Mouse (Mus musculus): ENCODE measurements around the gene Tead1.
A peak's percentile ranks its signal among the peaks of the same experiment; 100 is the strongest.

Tead1 gene

GRCm38 (mm10) chr7:112679171-112679512 is at the start of gene Tead1:
Gene Tead1 (plus strand): TSS chr7:112679318.
- peak; percentile 80 for DNase-seq (ENCODE audit: low read depth, low spot score)

DNA sequence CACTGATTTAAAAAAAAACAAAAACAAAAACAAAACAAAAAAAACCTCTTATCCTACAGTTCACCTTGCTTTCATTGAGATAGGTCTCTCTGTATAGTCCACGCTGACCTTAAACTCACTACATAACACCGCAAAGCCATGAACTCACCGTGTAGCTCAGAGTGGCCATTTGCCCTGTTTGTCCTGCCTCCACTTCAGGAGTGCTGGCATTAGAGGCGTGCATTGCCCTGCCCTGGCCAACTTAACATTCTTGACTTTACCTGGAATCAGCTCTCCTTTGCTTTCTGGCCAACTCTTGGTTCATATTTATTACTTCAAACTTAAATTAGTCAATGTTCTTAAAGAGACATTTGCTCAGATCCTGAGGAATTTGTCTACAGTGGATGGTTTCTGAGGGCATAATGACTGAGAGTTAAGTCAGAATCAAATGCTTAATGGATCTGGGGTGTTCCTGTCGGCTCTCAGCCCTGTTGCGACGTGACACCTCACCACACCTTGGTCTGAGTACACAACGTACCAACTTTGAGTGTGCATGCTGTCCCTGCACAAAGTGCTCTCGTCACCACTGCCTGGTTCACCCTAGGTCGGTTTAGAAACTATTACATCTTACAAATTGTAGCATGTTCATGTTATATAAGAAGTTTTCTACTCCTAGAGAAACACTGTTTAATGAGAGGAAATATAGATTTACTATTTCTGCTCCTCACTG is 44.5 kb upstream of the Tead1 start:
- no peak for DNase-seq (ENCODE audit: low read depth, low spot score)

DNA sequence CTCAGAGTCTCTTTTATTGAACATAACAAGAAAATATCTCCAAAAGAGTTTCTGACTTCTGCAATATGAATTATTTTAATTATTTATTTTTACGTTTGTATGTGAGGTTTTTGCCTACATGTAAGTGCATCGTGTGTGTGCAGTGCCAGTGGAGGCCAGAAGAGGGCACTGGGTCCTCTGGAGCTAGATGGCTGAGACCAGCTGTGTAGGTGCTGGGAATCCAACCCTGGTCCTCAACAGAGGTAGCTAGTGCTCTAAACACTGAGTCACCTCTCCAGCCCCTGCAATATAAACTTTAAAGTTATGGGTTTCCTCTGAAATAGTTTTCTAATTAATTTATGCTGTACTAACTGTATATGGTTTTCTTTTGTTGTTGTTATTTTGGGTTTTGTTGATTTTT is 43.2 kb upstream of the Tead1 start:
- no peak for DNase-seq (ENCODE audit: low read depth, low spot score)

DNA sequence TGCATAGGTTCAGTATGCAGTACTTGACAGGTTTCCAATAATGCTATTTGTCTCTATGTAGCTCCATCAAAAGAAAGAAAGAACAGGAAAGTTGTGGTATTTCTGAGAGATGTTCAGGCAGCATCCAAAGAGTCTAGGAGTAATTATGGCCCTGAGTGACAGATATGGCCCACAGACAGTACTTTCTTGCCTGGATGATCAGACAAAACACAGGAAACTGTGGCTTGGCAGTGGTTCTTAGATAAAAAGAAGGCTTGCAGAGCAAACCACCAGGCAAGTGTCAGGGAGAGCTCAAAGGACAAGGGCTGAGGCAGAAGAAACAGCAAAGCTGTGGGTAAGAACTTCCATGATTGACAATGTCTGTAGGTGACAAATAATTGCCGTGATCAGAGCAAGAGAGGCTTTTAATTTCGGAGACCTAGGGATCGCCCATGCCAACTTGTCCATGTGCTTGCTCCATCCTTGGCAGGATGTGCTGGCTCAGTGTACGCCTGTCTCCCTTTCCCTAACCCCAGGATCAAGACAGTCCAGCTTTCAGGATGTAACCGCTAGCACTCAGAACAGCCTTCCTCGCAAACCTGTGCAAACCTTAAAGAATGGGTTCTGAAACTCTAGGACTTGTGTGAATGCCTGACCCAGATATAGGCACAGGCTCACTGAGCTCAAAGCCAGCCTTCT is 35.1 kb upstream of the Tead1 start:
- no peak for DNase-seq (ENCODE audit: low read depth, low spot score)

DNA sequence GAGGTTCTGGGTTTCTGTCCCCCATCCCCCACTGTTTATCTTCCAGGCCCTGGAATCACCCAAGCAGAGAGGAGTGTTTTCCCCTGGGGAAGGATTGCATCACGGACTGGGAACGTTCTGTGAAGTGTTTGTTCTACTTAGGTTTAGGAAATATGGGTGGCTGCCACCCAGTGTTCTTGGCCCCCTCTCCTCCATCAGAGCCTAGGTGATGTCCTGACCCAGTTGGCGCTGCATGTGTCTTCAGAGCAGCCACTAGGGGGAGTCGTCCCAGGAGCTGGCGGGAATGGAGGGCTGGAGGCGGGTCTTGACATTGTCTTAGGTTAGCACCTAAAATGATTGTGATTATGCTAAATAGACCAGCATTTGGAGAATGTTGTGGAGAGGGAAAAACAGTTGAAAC is 34.4 kb upstream of the Tead1 start:
- no peak for DNase-seq (ENCODE audit: low read depth, low spot score)

DNA sequence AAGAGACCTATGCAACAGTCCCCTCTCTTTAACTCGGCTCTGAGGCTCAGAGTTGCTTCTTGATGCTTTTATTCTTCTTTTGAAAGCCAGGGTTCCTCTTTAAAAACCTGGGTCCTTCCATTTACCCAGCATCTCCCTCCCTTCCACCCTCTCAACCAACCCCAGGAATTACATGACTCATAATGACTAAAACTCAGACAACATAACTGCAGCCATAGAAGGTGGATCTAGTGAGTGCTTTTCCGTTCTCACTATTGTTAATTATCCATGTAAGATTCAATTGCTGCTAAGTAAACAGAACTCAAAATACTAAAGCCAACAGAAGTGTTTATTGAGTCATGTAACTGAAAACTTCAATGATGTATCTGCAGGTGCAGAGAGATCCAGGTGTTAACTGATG is 33.4 kb upstream of the Tead1 start:
- no peak for DNase-seq (ENCODE audit: low read depth, low spot score)

DNA sequence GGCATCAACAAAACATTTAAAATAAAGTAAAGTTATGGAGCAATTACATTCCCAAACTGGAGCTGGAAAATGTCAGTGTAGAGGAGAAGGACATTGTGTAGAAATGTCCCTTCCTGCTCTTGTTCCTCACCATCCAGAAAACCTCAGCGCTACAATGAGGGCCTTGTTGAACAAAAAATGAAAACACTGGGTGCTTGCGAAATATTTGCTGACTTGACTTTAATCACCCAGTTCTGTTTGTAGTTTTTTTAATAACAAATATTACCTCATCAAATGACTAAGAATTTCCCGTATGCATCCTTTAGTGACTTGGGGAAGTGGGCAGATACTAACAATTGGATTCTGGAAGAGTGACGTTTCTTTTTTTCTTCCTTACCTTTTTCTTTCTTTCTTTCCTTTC is 31.7 kb upstream of the Tead1 start:
- DNase-seq (ENCODE audit: low read depth, low spot score), result no peak

- no peak for DNase-seq (ENCODE audit: low read depth, low spot score)
Measured at GRCm38 (mm10) chr7:112656141-112656662, 22.9 kb upstream of the Tead1 start.

- DNase-seq (ENCODE audit: low read depth, low spot score), result no peak
Measured at GRCm38 (mm10) chr7:112658939-112659338, 20.2 kb upstream of the Tead1 start.

GRCm38 (mm10) chr7:112659816-112660215 is 19.3 kb upstream of the Tead1 start:
- no peak for DNase-seq (ENCODE audit: low read depth, low spot score)

- no peak for DNase-seq (ENCODE audit: low read depth, low spot score)
Measured at GRCm38 (mm10) chr7:112660325-112660724, 18.8 kb upstream of the Tead1 start.

DNA sequence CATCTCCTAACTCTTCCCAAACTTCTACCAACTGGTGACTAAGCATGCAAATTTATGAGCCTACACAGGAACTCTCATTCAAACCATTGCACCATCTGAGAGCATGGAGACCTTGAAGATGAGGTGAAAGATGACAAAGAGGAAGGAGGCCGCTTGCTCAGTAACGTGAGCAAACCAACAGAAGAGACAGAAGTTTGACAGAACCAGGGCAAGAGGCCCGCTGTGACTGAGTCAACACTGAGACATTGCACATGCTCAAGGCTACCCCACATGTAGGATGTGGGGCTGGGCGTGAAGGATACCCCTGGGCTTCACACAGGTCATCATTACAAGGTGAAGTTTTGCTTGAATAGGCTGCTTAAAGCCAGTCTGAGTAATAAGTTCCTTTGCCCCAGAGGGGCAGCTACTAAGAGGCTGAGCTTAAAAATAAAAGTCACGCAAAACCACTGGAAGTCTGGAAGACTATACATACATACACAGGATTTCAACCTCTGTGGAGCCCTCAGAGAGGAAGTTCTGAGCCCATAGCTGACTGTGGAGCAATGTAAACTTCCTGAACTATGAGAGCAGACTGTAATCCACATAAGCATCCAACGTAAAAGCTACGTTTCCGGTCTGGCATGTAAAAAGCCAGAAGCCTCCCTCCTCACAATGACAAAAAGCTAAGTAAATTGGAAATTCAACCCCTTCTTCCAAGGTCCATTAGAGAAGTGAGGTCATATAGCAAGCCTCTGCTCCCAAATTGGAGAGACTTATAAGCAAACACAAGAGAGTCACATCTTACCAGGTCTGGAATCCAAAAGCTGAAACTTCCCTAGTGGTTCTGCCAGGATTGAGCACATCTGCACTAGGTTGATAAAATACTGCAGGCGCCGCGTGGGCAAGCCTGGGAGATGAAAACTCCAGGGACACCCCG is 16.5 kb upstream of the Tead1 start:
- DNase-seq (ENCODE audit: low read depth, low spot score), result no peak

DNA sequence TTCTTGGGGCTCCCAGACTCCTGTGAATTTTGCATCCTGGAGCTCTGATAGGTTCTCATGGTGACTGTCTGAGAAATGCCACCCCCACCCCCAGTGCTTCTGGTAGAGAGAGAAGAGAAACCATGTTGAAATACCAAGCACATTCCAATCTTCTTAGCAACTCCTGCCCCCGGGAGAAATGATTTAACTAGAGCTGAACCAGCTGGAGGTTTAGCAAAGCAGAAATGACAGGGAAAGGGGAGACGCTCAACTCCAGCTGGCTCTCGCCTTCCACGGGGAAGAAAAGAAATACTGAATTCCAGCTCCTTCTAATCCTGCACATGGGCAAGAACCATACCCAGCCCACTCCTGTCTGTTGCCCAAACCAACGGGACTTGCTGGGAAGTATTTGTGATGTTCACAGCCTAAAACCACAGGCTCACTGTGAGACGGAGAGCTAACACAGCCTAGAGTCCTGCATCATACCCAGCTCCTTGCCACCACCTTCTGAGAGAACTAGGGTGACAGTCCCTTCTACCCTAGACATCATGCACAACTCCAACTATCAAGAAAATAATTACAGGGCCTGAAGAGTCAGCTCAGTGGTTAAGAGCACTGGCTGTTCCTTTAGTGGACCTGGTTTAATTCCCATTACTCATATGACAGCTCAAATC is 15.7 kb upstream of the Tead1 start:
- DNase-seq (ENCODE audit: low read depth, low spot score), result no peak

- DNase-seq (ENCODE audit: low read depth, low spot score), result no peak
Measured at GRCm38 (mm10) chr7:112669993-112670392, 9.1 kb upstream of the Tead1 start.

GRCm38 (mm10) chr7:112678418-112679170 is 524 bp upstream of the Tead1 start:
- no peak for DNase-seq (ENCODE audit: low read depth, low spot score)

DNA sequence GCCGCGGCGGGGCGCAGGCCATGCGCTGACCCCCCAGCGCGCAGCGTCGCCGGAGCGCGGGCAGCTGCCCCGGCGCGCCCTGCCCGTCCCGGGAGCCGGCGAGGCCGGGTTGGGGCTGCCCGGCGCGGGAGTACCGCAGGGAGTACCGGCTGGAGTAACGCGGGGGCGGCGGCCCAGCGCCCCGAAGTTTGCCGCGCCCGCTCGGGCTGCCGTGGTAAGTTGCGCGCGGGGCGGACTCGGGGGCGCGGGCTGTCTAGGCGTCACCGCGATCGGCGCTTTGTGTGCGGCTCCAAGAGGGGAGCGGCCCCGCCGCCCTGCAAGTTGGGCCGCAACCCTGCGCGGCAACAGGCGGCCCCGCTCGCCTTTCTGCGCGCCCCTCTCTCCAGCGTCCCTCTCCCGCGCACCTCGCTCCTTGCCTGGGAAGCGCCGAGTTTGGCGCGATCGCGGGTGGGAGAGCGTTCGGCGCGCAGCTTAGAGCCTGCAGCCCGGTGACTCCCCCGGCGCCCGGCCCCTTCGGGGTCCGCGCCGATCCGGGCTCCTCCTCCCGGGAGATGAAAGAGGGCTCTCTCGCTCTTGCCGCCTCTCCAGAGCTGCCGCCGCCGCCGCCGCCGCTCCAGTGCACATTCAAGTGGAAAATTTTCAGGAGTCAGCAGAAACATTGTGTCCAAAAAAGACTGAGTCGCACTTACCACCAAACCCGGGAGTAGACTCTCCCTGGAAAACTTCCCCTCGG is 561 bp downstream of the Tead1 start:
- DNase-seq (ENCODE audit: low read depth, low spot score), result peak; percentile 44

DNA sequence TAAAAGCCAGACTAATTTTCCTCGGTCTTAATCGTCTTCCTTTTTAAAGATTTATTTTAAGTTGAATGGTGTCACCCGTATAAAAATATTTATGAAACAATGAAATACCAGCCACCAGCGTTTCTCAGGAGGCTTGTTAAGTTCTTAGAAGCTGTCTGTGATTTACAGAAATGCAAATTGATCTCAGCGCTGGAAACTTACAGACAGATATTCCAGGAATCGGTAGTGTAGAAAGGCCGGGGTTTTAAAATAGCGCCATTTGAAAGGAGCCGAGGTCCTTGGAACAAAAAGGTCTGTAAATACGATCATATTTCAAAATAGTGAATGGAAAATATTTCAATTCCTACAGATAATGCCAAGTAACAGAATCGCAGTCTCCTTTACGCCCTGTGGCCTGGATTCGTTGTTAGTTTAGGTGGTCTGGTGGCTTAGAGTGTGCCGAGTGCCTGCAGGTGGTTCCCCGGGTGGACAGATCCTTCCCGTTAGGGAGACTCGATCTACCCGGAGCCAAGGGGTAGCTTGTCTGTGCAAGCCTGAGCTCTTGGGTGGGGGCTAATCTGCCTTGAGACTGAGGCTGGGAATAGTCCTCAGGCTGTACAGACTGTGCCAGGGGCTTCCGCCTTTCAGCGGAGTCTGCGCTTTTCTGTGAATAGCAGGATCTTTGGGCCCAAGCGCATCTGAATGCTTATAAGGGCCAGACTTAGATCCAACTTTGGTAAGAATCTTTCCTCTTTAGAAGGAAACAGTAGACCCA is 1.6 kb downstream of the Tead1 start:
- no peak for DNase-seq (ENCODE audit: low read depth, low spot score)

DNA sequence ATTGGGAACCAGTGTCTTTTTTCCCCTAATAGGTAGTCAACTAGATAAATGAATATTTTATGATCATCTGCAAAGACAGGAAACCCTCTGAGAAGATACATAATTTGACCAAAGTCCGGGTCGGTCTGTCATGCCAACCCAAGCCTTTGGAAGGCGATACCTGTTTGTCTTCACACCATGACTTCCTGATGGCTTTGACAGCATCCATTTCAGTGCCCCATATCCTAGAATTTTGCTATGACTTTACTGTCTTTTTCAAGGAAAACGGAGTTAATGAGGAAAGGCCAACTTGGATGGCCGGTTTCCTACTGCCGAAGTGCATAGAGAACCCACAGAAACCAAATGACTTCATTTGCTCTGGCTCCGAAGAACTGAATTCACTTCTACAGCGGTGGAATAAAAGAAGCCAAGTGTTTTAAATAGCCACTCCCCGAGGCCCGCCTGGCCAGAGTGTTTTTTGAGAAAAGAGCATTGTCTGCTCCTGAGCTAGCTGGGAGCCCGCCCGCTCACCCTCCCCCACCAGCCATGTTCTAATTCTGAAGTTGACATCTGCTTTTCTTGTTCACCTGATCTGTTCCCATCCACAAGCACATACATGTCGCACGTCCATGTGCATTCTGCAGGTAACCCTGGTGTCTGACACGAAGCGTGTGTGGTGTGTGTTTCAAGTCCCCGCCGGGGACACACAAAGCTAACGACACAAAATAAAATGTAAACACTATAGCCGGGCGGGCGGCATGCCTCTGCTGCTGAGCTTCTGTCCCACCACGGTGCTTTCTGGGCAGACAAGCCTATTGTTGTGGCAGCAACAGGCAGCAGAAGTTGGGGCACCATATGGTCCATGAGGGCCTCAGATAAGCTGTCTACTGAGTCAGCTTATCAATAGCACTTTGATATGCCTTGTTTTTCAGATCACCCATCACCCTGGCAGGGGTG is 5.8 kb downstream of the Tead1 start:
- no peak for DNase-seq (ENCODE audit: low read depth, low spot score)

All from retina, postnatal 7 days (tissue).